Mouse (Mus musculus) heart, embryonic 13.5 days (tissue): ENCODE data around the gene Fhit. TPM values are rescaled to one million over a fixed set of nuclear protein-coding genes. Genes with fewer than 3 reads are reported as not detected.

Experiments
- ATAC-seq: fragments of 200-750 bp; cut with Nextera tagmentation; 2 replicates; pipeline ENCODE4 v1.8.0; 2017; ENCODE audit warnings: moderate TSS enrichment; ENCODE audit not compliant: insufficient number of reproducible peaks, low FRiP score, low TSS enrichment; ENCODE audit errors: extremely low read depth
- H3K27ac ChIP-seq: fragments of 300-500 bp; sonication (generic); replicated peaks from 2 replicates; pipeline ENCODE4 v1.5.1; 2015; ENCODE audit warnings: moderate library complexity, mild to moderate bottlenecking, inconsistent platforms
- H3K27me3 ChIP-seq: fragments of 300-500 bp; sonication (generic); replicated peaks from 2 replicates; pipeline ENCODE4 v1.6.1; 2015; ENCODE audit warnings: mild to moderate bottlenecking, inconsistent platforms
- H3K36me3 ChIP-seq: fragments of 300-500 bp; sonication (generic); 2 replicates; pipeline ENCODE4 v1.6.1; 2015; ENCODE audit warnings: mild to moderate bottlenecking, inconsistent platforms
- H3K4me1 ChIP-seq: fragments of 300-500 bp; sonication (generic); 2 replicates; pipeline ENCODE4 v1.6.1; 2015; ENCODE audit warnings: inconsistent platforms
- H3K4me2 ChIP-seq: fragments of 300-500 bp; sonication (generic); 2 replicates; pipeline ENCODE4 v1.6.1; 2015; ENCODE audit warnings: inconsistent platforms, mild to moderate bottlenecking, moderate library complexity
- H3K4me3 ChIP-seq: fragments of 300-500 bp; sonication (generic); 2 replicates; pipeline ENCODE4 v1.5.1; 2015; ENCODE audit warnings: moderate library complexity, mild to moderate bottlenecking, inconsistent platforms
- H3K9ac ChIP-seq: fragments of 300-500 bp; sonication (generic); 2 replicates; pipeline ENCODE4 v1.6.1; 2015; ENCODE audit warnings: inconsistent platforms, mild to moderate bottlenecking, moderate library complexity
- H3K9me3 ChIP-seq: fragments of 300-500 bp; sonication (generic); 2 replicates; pipeline ENCODE4 v1.6.1; 2016; ENCODE audit warnings: inconsistent platforms
- WGBS: fragments of 180-500 bp; shearing (Covaris S2); methylation state at CpG from one replicate; pipeline ENCODE4 v1.1.7; 2015; ENCODE audit warnings: mixed read lengths; 5-methylcytosine and 5-hydroxymethylcytosine counted together
- polyA plus RNA-seq: library from polyadenylated mRNA; unstranded; fragments of >200 nt; fragmentation: Nextera tagmentation; extraction: Ambion mirVana; gene quantifications from 2 replicates; pipeline ENCODE4 v1.2.1, GENCODE M21; 2015

Gene Fhit
- polyA plus RNA-seq, 1 experiment from 2014 or later, result 4.4 TPM

- H3K36me3 ChIP-seq, result no peaks in the 10 kb centered on the region
- ATAC-seq, result no peak
- H3K9me3 ChIP-seq, result no peaks in the 10 kb centered on the region
- H3K27me3 ChIP-seq, result no peaks in the 10 kb centered on the region
- no peak overlapping the region for H3K4me3 ChIP-seq
- H3K4me1 ChIP-seq, result 0 out of 2 replicates have a peak, but pooled peaks cover 7% of the 10 kb centered on the region
- H3K9ac ChIP-seq, result no peak overlapping the region
- no peak overlapping the region for H3K27ac ChIP-seq
- 58% methylated on average over 1 of the region's 1 CpGs for WGBS
- no peak overlapping the region for H3K4me2 ChIP-seq
Measured at GRCm38 (mm10) chr14:10013817-10014266, 1148.0 kb downstream of the Fhit start.

GRCm38 (mm10) chr14:10013003-10013816, 1148.6 kb downstream of the Fhit start:
- no peak for ATAC-seq
- H3K4me2 ChIP-seq, result no peak overlapping the region
- no peaks in the 10 kb centered on the region for H3K27me3 ChIP-seq
- no peak overlapping the region for H3K27ac ChIP-seq
- 0 out of 2 replicates have a peak, but pooled peaks cover 7% of the 10 kb centered on the region for H3K4me1 ChIP-seq
- no peak overlapping the region for H3K9ac ChIP-seq
- no peaks in the 10 kb centered on the region for H3K36me3 ChIP-seq
- H3K9me3 ChIP-seq, result no peaks in the 10 kb centered on the region
- H3K4me3 ChIP-seq, result no peak overlapping the region
- 63% methylated on average over 7 of the region's 7 CpGs for WGBS

- WGBS, result 49% methylated on average over 5 of the region's 5 CpGs
- Histone ChIP-seq H3K4me2 (no peak overlapping the region), H3K36me3 (no peaks in the 10 kb centered on the region), H3K27ac (no peak overlapping the region; the same call in 1 of the 2 replicates), H3K27me3 (no peaks in the 10 kb centered on the region), H3K4me3 (no peak overlapping the region), H3K9me3 (no peaks in the 10 kb centered on the region), H3K4me1 (0 out of 2 replicates have a peak, but pooled peaks cover 3% of the 10 kb centered on the region), H3K9ac (no peak overlapping the region)
- ATAC-seq, result no peak
Measured at GRCm38 (mm10) chr14:10006278-10006677, 1155.6 kb downstream of the Fhit start.

GRCm38 (mm10) chr14:10003847-10004246, 1158.0 kb downstream of the Fhit start:
- Histone ChIP-seq H3K36me3 (no peaks in the 10 kb centered on the region), H3K9me3 (no peaks in the 10 kb centered on the region), H3K27me3 (no peaks in the 10 kb centered on the region), H3K4me1 (0 out of 2 replicates have a peak, but pooled peaks cover 3% of the 10 kb centered on the region), H3K4me3 (no peak overlapping the region), H3K9ac (no peak overlapping the region), H3K27ac (no peak overlapping the region), H3K4me2 (no peak overlapping the region)
- no peak for ATAC-seq
- 85% methylated on average over 2 of the region's 2 CpGs for WGBS

GRCm38 (mm10) chr14:9990677-9991076, 1171.2 kb downstream of the Fhit start:
- Histone ChIP-seq H3K9me3 (no peaks in the 10 kb centered on the region), H3K27ac (no peak overlapping the region), H3K9ac (no peak overlapping the region), H3K4me3 (no peak overlapping the region), H3K27me3 (no peaks in the 10 kb centered on the region), H3K4me1 (no peaks in the 10 kb centered on the region), H3K36me3 (no peaks in the 10 kb centered on the region), H3K4me2 (no peak overlapping the region)
- WGBS, result 81% methylated on average over 1 of the region's 1 CpGs
- ATAC-seq, result no peak

GRCm38 (mm10) chr14:9976934-9977510, 1184.8 kb downstream of the Fhit start:
- WGBS, result 46% methylated on average over 3 of the region's 3 CpGs
- H3K9ac ChIP-seq, result no peak overlapping the region
- no peaks in the 10 kb centered on the region for H3K9me3 ChIP-seq
- H3K36me3 ChIP-seq, result no peaks in the 10 kb centered on the region
- 0 out of 2 replicates have a peak, but pooled peaks cover 3% of the 10 kb centered on the region for H3K4me1 ChIP-seq
- H3K27me3 ChIP-seq, result no peaks in the 10 kb centered on the region
- no peak overlapping the region for H3K4me2 ChIP-seq
- H3K4me3 ChIP-seq, result no peak overlapping the region
- no peak overlapping the region for H3K27ac ChIP-seq
- no peak for ATAC-seq

GRCm38 (mm10) chr14:9974402-9974801, 1187.4 kb downstream of the Fhit start:
- Histone ChIP-seq H3K27ac (no peak overlapping the region), H3K9me3 (no peaks in the 10 kb centered on the region), H3K36me3 (no peaks in the 10 kb centered on the region), H3K4me3 (no peak overlapping the region), H3K4me1 (0 out of 2 replicates have a peak, but pooled peaks cover 3% of the 10 kb centered on the region), H3K27me3 (no peaks in the 10 kb centered on the region), H3K4me2 (no peak overlapping the region), H3K9ac (no peak overlapping the region)
- 66% methylated on average over 3 of the region's 3 CpGs for WGBS
- ATAC-seq, result no peak

GRCm38 (mm10) chr14:9963853-9964252, 1198.0 kb downstream of the Fhit start:
- no peaks in the 10 kb centered on the region for H3K27me3 ChIP-seq
- H3K4me1 ChIP-seq, result no peaks in the 10 kb centered on the region
- WGBS, result 63% methylated on average over 3 of the region's 3 CpGs
- no peaks in the 10 kb centered on the region for H3K36me3 ChIP-seq
- no peak overlapping the region for H3K4me2 ChIP-seq
- H3K27ac ChIP-seq, result no peak overlapping the region
- ATAC-seq, result no peak
- no peak overlapping the region for H3K4me3 ChIP-seq
- no peaks in the 10 kb centered on the region for H3K9me3 ChIP-seq
- H3K9ac ChIP-seq, result no peak overlapping the region

GRCm38 (mm10) chr14:9960396-9960795, 1201.4 kb downstream of the Fhit start:
- Histone ChIP-seq H3K36me3 (no peaks in the 10 kb centered on the region), H3K27me3 (no peaks in the 10 kb centered on the region), H3K4me2 (no peak overlapping the region), H3K4me3 (no peak overlapping the region), H3K27ac (no peak overlapping the region), H3K4me1 (no peaks in the 10 kb centered on the region), H3K9ac (no peak overlapping the region), H3K9me3 (no peaks in the 10 kb centered on the region)
- 58% methylated on average over 2 of the region's 2 CpGs for WGBS
- ATAC-seq, result no peak

GRCm38 (mm10) chr14:9899494-9899893, 1262.3 kb downstream of the Fhit start:
- H3K27me3 ChIP-seq, result no peaks in the 10 kb centered on the region; the same call in 1 of the 2 replicates
- H3K4me2 ChIP-seq, result no peak overlapping the region
- WGBS, result 53% methylated on average over 2 of the region's 2 CpGs
- no peak for ATAC-seq
- H3K4me3 ChIP-seq, result no peak overlapping the region
- H3K9ac ChIP-seq, result no peak overlapping the region
- H3K27ac ChIP-seq, result no peak overlapping the region
- H3K9me3 ChIP-seq, result no peaks in the 10 kb centered on the region
- H3K4me1 ChIP-seq, result no peaks in the 10 kb centered on the region
- H3K36me3 ChIP-seq, result no peaks in the 10 kb centered on the region

- no peak overlapping the region for H3K9ac ChIP-seq
- H3K27me3 ChIP-seq, result no peaks in the 10 kb centered on the region; the same call in 1 of the 2 replicates
- H3K4me3 ChIP-seq, result no peak overlapping the region
- ATAC-seq, result no peak
- no peaks in the 10 kb centered on the region for H3K36me3 ChIP-seq
- H3K27ac ChIP-seq, result no peak overlapping the region
- no peaks in the 10 kb centered on the region for H3K9me3 ChIP-seq
- 76% methylated on average over 1 of the region's 1 CpGs for WGBS
- no peak overlapping the region for H3K4me2 ChIP-seq
- no peaks in the 10 kb centered on the region for H3K4me1 ChIP-seq
Measured at GRCm38 (mm10) chr14:9896556-9896955, 1265.3 kb downstream of the Fhit start.
